Mouse (Mus musculus) monocyte, adult 2 months (primary cell): ENCODE measurements around the gene Olfr228.
"Not testable (repeated sequence)": the region's sequence is repeated elsewhere in the genome, so short reads cannot be mapped to it uniquely, and the experiment has no call there.

Experiments used
- DNase-seq, 2 experiments: peaks; one replicate each; pipeline ENCODE4 v3.0.0; 2022; ENCODE audit warnings: low spot score in 2 of 2, low read depth in 1 of 2

Gene Olfr228

DNA sequence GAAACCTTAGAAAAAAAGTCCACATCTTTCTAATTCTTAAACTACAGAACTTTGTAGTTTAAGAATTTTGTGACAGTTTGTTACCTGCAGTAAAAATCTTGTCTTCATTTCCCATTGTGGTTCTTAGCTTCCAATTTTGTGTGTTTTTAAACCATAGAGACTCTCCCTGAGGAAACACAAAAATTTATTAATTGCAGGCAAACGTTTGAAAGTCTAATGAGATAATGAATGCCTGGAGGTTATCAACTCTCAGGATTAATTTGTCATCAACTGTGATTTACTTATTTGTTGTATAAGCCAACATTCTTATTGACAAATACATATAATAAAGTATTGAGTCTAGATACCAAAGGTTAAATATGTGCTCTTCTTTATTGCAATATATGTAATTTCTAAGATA, at the start of gene Olfr228:
Gene Olfr228, minus strand, starts transcription at position 101 of the 400 bp plus-strand sequence.
- DNase-seq: no peak

DNA sequence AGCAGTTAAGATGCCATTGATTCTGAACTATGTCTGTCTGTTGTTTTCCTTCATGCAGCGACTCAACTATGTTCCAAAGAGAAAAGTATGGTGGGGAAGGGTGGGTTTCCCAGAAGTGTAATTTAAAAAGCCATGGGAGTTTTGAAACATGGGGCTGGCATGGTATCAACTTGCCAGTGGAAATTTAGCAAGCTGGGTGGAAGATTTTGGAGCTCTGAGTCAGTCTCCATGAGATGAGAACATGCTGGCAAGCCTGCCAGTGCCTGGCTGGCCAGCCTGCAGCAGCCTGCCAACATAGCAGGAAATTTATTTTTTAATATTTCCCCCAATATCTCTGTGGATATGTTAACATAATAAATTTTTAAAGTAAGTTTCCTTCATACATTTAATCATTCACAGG, 43.8 kb upstream of the Olfr228 start:
- DNase-seq: no peak

DNA sequence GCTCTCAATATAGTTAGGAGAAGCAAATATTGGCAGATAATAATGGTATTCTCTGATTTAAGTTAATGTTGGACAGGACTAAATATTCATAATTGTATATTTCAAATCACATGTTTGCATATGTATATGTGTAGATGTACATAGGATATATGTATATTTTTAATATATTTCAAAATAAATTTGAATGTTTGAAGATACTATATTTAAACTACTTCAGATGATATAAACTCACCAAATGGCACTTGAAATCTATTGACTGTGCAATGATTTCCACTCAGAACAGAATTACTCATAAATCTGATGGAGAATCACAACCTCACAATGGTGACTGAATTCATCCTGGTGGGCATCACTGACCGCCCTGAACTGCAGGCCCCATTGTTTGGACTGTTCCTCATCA, 21.0 kb upstream of the Olfr228 start, which contains the start of gene Olfr1076:
Gene Olfr1076, plus strand, starts transcription at position 301 of the 400 bp plus-strand sequence.
- DNase-seq: no peak

DNA sequence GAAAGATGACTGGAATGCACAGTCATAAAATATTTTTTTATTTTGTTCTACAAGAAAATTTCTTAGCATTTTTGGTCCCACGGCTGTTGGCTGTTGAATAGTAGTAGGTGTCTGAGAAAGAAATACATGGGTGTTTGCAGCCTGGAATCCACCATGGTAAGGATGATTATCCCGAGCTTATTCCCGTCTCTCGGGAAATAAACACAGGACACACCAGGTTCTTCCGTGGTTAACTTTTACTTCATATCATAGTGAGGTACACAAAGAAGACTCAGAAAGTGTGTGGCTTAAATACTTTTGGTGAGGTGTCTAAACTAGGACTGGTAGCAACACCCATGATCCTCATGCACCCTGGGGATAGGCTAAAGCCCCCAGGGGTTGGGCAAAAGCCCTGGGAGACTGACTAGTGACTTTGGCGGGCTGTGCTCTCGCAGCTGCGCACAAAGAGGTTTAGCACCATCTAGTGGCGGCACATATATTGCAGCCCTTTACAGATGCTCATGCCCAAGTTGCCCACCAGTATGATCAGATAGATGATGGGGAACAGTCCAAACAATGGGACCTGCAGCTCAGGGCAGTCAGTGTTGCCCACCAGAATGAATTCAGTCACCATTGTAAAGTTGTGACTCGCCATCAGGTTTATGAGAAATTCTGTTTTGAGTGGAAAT, 22.6 kb downstream of the Olfr228 start:
- no peak for DNase-seq

DNA sequence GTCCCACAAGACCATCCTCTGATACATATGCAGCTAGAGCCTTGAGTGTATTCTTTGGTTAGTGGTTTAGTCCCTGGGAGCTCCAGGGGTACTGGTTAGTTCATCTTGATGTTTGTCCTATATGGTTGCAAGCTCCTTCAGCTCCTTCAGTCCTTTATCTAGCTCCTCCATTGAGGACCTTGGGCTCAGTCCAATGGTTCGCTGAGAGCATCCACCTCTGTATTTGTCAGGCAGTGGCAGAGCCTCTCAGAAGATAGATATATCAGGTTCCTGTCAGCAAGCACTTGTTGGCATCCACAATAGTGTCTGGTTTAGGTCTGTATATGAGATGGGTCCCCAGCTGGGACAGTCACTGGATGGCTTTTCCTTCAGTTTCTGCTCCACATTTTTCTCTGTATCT, 26.8 kb downstream of the Olfr228 start:
- DNase-seq: no peak

DNA sequence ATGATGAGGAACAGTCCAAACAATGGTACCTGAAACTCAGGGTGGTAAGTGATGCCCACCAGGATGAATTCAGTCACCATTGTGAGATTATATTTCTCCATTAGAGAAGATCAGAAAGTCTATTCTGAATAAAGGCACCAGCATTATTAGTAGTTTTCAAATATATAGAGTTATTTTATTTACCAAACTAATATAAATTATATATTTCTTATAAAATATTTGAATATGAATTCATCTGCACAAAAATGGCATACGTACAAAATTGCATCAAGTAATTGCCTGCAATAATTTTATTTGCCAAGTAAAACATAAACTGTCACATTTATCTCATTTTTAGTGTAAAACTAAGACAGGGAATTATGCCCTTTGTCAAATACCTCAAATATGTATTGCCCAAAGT, 31.0 kb downstream of the Olfr228 start, which contains the start of gene Olfr1066:
Gene Olfr1066, minus strand, starts transcription at position 101 of the 400 bp plus-strand sequence.
- no peak for DNase-seq

DNA sequence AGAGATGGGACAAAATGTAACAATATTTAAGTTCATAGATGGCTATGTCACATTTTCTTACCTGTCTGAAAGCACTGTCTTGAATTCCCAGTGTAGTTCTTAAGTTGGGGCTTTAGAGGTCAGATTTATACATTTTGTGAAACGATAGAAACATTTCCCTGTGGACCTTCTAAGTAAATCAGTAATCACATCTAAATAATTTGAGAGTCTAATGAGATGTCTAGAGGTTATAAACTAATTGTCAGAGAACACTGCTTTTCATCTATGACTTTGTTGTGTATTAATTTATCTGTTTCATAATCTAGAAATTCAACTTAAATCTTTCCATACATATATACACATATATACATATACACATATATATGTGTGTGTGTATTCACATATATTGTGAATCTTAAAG, 36.7 kb downstream of the Olfr228 start, which contains the start of gene Olfr1065:
Gene Olfr1065, minus strand, starts transcription at position 101 of the 400 bp plus-strand sequence.
- DNase-seq: not testable (repeated sequence)

DNA sequence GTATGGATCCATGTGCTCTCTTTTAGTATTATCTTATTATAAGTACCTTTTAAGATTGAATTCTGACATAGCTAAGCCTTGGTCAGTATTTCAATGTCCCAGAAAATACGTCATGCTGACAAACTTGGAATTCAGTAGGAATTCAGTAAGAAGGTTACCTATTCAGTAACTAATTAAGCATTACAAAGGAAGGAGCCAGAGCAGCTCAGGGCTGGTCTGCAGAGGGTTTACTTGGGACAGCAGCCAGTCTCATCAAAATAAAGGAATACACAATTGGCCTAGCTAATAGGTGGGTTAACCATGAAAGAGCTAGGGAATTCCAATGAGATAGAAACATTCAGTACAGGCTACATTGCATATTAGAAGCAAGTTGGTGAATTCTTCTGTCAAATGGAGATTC, 45.1 kb downstream of the Olfr228 start:
- DNase-seq: not testable (repeated sequence)
